Mouse (Mus musculus) kidney, embryonic 16.5 days (tissue): Measurements from ENCODE around the gene Arl6ip1. TPM values are rescaled to one million over a fixed set of nuclear protein-coding genes. Genes with fewer than 3 reads are reported as not detected.

Experiments used
- ATAC-seq: fragments of 200-750 bp; cut with Nextera tagmentation; 2 replicates; pipeline ENCODE4 v1.8.0; 2017; ENCODE audit warnings: moderate TSS enrichment; ENCODE audit not compliant: low FRiP score, low TSS enrichment
- H3K27ac ChIP-seq: fragments of 300-500 bp; sonication (generic); 2 replicates; pipeline ENCODE4 v1.5.1; 2014; ENCODE audit warnings: low read length
- H3K27me3 ChIP-seq: fragments of 300-500 bp; sonication (generic); 2 replicates; pipeline ENCODE4 v1.6.1; 2014; ENCODE audit warnings: low read length, control low read depth, mixed read lengths; ENCODE audit not compliant: insufficient read depth
- H3K36me3 ChIP-seq: fragments of 300-500 bp; sonication (generic); 2 replicates; pipeline ENCODE4 v1.6.1; 2014; ENCODE audit warnings: low read length, control low read depth, mixed read lengths; ENCODE audit not compliant: insufficient read depth
- H3K4me1 ChIP-seq: fragments of 300-500 bp; sonication (generic); 2 replicates; pipeline ENCODE4 v1.6.1; 2014; ENCODE audit warnings: low read length, control low read depth, mixed read lengths; ENCODE audit not compliant: insufficient read depth
- H3K4me2 ChIP-seq: fragments of 300-500 bp; sonication (generic); replicated peaks from 2 replicates; pipeline ENCODE4 v1.6.1; 2014; ENCODE audit warnings: low read depth, low read length
- H3K4me3 ChIP-seq: fragments of 300-500 bp; sonication (generic); 2 replicates; pipeline ENCODE4 v1.5.1; 2014; ENCODE audit warnings: mild to moderate bottlenecking, low read length
- H3K9ac ChIP-seq: fragments of 300-500 bp; sonication (generic); replicated peaks from 2 replicates; pipeline ENCODE4 v1.6.1; 2014; ENCODE audit warnings: low read length
- H3K9me3 ChIP-seq: fragments of 300-500 bp; sonication (generic); 2 replicates; pipeline ENCODE4 v1.6.1; 2016; ENCODE audit warnings: low read length, control low read depth
- WGBS: fragments of 180-500 bp; shearing (Covaris S2); extraction: QIAGEN DNeasy Blood & Tissue Kit; methylation state at CpG from one replicate; pipeline ENCODE4 v1.1.7; 2014; 5-methylcytosine and 5-hydroxymethylcytosine counted together
- polyA plus RNA-seq: library from polyadenylated mRNA; unstranded; fragments of >200 nt; fragmentation: Nextera tagmentation; extraction: Ambion mirVana; gene quantifications from 2 replicates; pipeline ENCODE4 v1.2.1, GENCODE M21; 2015

Arl6ip1 gene
- polyA plus RNA-seq, 1 experiment from 2014 or later: 405 TPM

- 69% methylated on average over 11 of the region's 11 CpGs for WGBS
- H3K4me2 ChIP-seq: no peak overlapping the region
- H3K27me3 ChIP-seq: no peaks in the 10 kb centered on the region
- no peaks in the 10 kb centered on the region for H3K9me3 ChIP-seq
- ATAC-seq: no peak
- no peak overlapping the region for H3K27ac ChIP-seq
- no peak overlapping the region for H3K9ac ChIP-seq
- no peaks in the 10 kb centered on the region for H3K4me1 ChIP-seq
- H3K36me3 ChIP-seq: peaks cover 36% of the 10 kb centered on the region
- H3K4me3 ChIP-seq: no peak overlapping the region
Observed at GRCm38 (mm10) chr7:118135128-118135527, 5.7 kb upstream of the Arl6ip1 start.

- Histone ChIP-seq H3K4me1 (peaks cover 24% of the 10 kb centered on the region), H3K4me3 (peak overlapping the region; percentile 62), H3K4me2 (peak overlapping the region; percentile 64), H3K27me3 (no peaks in the 10 kb centered on the region), H3K9me3 (no peaks in the 10 kb centered on the region), H3K27ac (peak overlapping the region; percentile 93), H3K36me3 (peaks cover 20% of the 10 kb centered on the region; the same call in 1 of the 2 replicates), H3K9ac (peak overlapping the region; percentile 81)
- peak; percentile 83 for ATAC-seq
- under 1% methylated on average over 21 of the region's 21 CpGs for WGBS
Observed at GRCm38 (mm10) chr7:118128925-118129429, 485 bp downstream of the Arl6ip1 start.

GRCm38 (mm10) chr7:118126219-118126875, 3.1 kb downstream of the Arl6ip1 start:
- Histone ChIP-seq H3K27me3 (no peaks in the 10 kb centered on the region), H3K27ac (no peak overlapping the region), H3K4me1 (peaks cover 24% of the 10 kb centered on the region), H3K4me3 (no peak overlapping the region), H3K36me3 (peaks cover 30% of the 10 kb centered on the region; the same call in 1 of the 2 replicates), H3K9ac (no peak overlapping the region), H3K9me3 (no peaks in the 10 kb centered on the region), H3K4me2 (no peak overlapping the region)
- 61% methylated on average over 11 of the region's 11 CpGs for WGBS
- no peak for ATAC-seq

GRCm38 (mm10) chr7:118125736-118126135, 3.7 kb downstream of the Arl6ip1 start:
- Histone ChIP-seq H3K36me3 (peaks cover 36% of the 10 kb centered on the region), H3K27ac (no peak overlapping the region), H3K9me3 (no peaks in the 10 kb centered on the region), H3K4me1 (peaks cover 24% of the 10 kb centered on the region), H3K9ac (no peak overlapping the region), H3K4me3 (no peak overlapping the region), H3K27me3 (no peaks in the 10 kb centered on the region), H3K4me2 (no peak overlapping the region)
- ATAC-seq: no peak

- peaks cover 35% of the 10 kb centered on the region for H3K4me1 ChIP-seq
- no peaks in the 10 kb centered on the region for H3K9me3 ChIP-seq
- H3K36me3 ChIP-seq: peaks cover 55% of the 10 kb centered on the region
- 84% methylated on average over 4 of the region's 4 CpGs for WGBS
- ATAC-seq: no peak
- H3K4me3 ChIP-seq: no peak overlapping the region
- no peak overlapping the region for H3K9ac ChIP-seq
- no peaks in the 10 kb centered on the region for H3K27me3 ChIP-seq
- no peak overlapping the region for H3K4me2 ChIP-seq
- H3K27ac ChIP-seq: no peak overlapping the region
Observed at GRCm38 (mm10) chr7:118123512-118124411, 5.7 kb downstream of the Arl6ip1 start.

- Histone ChIP-seq H3K36me3 (peaks cover 65% of the 10 kb centered on the region), H3K27me3 (no peaks in the 10 kb centered on the region), H3K4me1 (peaks cover 33% of the 10 kb centered on the region), H3K27ac (no peak overlapping the region), H3K4me3 (no peak overlapping the region), H3K4me2 (no peak overlapping the region), H3K9me3 (no peaks in the 10 kb centered on the region), H3K9ac (no peak overlapping the region)
- no peak for ATAC-seq
- 95% methylated on average over 7 of the region's 7 CpGs for WGBS
Observed at GRCm38 (mm10) chr7:118122235-118122634, 7.2 kb downstream of the Arl6ip1 start.

- Histone ChIP-seq H3K4me2 (no peak overlapping the region), H3K36me3 (peaks cover 52% of the 10 kb centered on the region), H3K4me3 (no peak overlapping the region), H3K9me3 (no peaks in the 10 kb centered on the region), H3K27me3 (no peaks in the 10 kb centered on the region), H3K4me1 (peaks cover 24% of the 10 kb centered on the region), H3K9ac (no peak overlapping the region), H3K27ac (peak overlapping the region; percentile 22; the same call in 1 of the 2 replicates)
- WGBS: 79% methylated on average over 1 of the region's 1 CpGs
- no peak for ATAC-seq
Observed at GRCm38 (mm10) chr7:118120654-118121053, 8.8 kb downstream of the Arl6ip1 start.

- Histone ChIP-seq H3K27me3 (no peaks in the 10 kb centered on the region), H3K9ac (no peak overlapping the region; the same call in 1 of the 2 replicates), H3K4me1 (peaks cover 24% of the 10 kb centered on the region), H3K9me3 (no peaks in the 10 kb centered on the region), H3K4me3 (no peak overlapping the region), H3K27ac (peak overlapping the region; percentile 22; the same call in 1 of the 2 replicates), H3K36me3 (peaks cover 51% of the 10 kb centered on the region), H3K4me2 (no peak overlapping the region)
- 48% methylated on average over 5 of the region's 5 CpGs for WGBS
- no peak for ATAC-seq
Observed at GRCm38 (mm10) chr7:118119946-118120345, 9.5 kb downstream of the Arl6ip1 start.

GRCm38 (mm10) chr7:118119142-118119541, 10.3 kb downstream of the Arl6ip1 start:
- H3K36me3 ChIP-seq: peaks cover 52% of the 10 kb centered on the region
- no peak overlapping the region for H3K4me2 ChIP-seq
- peaks cover 30% of the 10 kb centered on the region for H3K4me1 ChIP-seq
- peak overlapping the region; percentile 39; the same call in 1 of the 2 replicates for H3K27ac ChIP-seq
- no peak for ATAC-seq
- no peak overlapping the region for H3K9ac ChIP-seq
- H3K27me3 ChIP-seq: no peaks in the 10 kb centered on the region
- no peaks in the 10 kb centered on the region for H3K9me3 ChIP-seq
- 63% methylated on average over 2 of the region's 2 CpGs for WGBS
- no peak overlapping the region for H3K4me3 ChIP-seq
